Mouse (Mus musculus) embryonic facial prominence, embryonic 11.5 days (tissue): Measurements from ENCODE around the gene Rev1. TPM values are rescaled to one million over a fixed set of nuclear protein-coding genes. Genes with fewer than 3 reads are reported as not detected.
"Not testable (repeated sequence)": the region's sequence is repeated elsewhere in the genome, so short reads cannot be mapped to it uniquely, and the experiment has no call there.

Source experiments
- ATAC-seq: fragments of 200-750 bp; cut with Nextera tagmentation; replicated peaks from 2 replicates; pipeline ENCODE4 v1.8.0; 2017; ENCODE audit warnings: low read depth; ENCODE audit not compliant: insufficient number of reproducible peaks, low FRiP score, low TSS enrichment
- DNase-seq: peaks from one replicate; pipeline ENCODE4 v3.0.0-alpha.2; 2015; ENCODE audit warnings: low spot score
- H3K27ac ChIP-seq: fragments of 300-500 bp; sonication (generic); replicated peaks from 2 replicates; pipeline ENCODE4 v1.5.1; 2014; ENCODE audit warnings: mild to moderate bottlenecking, low read depth, low read length, control low read depth
- H3K27me3 ChIP-seq: fragments of 300-500 bp; sonication (generic); 2 replicates; pipeline ENCODE4 v1.6.1; 2014; ENCODE audit warnings: mild to moderate bottlenecking, low read length, moderate library complexity, mixed read lengths; ENCODE audit not compliant: control insufficient read depth, insufficient read depth
- H3K36me3 ChIP-seq: fragments of 300-500 bp; sonication (generic); replicated peaks from 2 replicates; pipeline ENCODE4 v1.6.1; 2014; ENCODE audit warnings: low read depth, mild to moderate bottlenecking, low read length, moderate library complexity, mixed read lengths; ENCODE audit not compliant: control insufficient read depth, insufficient read depth
- H3K4me1 ChIP-seq: fragments of 300-500 bp; sonication (generic); 2 replicates; pipeline ENCODE4 v1.6.1; 2014; ENCODE audit warnings: low read length, mixed read lengths; ENCODE audit not compliant: control insufficient read depth, insufficient read depth
- H3K4me2 ChIP-seq: fragments of 300-500 bp; sonication (generic); 2 replicates; pipeline ENCODE4 v1.6.1; 2014; ENCODE audit warnings: low read depth, mild to moderate bottlenecking, control low read depth, low read length, moderate library complexity
- H3K4me3 ChIP-seq: fragments of 300-500 bp; sonication (generic); 2 replicates; pipeline ENCODE4 v1.5.1; 2014; ENCODE audit warnings: low read depth, low read length, control low read depth
- H3K9ac ChIP-seq: fragments of 300-500 bp; sonication (generic); replicated peaks from 2 replicates; pipeline ENCODE4 v1.6.1; 2014; ENCODE audit warnings: mild to moderate bottlenecking, control low read depth, low read length
- H3K9me3 ChIP-seq: fragments of 300-500 bp; sonication (generic); replicated peaks from 2 replicates; pipeline ENCODE4 v1.6.1; 2016; ENCODE audit warnings: mild to moderate bottlenecking, low read length, inconsistent platforms, mixed read lengths; ENCODE audit not compliant: control insufficient read depth
- WGBS: fragments of 180-500 bp; shearing (Covaris S2); extraction: QIAGEN DNeasy Blood & Tissue Kit; methylation state at CpG from one replicate; pipeline ENCODE4 v1.1.7; 2014; 5-methylcytosine and 5-hydroxymethylcytosine counted together
- polyA plus RNA-seq: library from polyadenylated mRNA; unstranded; fragments of >200 nt; fragmentation: Nextera tagmentation; extraction: Ambion mirVana; gene quantifications from 2 replicates; pipeline ENCODE4 v1.2.1, GENCODE M21; 2014

The Rev1 gene
- polyA plus RNA-seq, 1 experiment from 2014 or later, result 32.8 TPM

DNA sequence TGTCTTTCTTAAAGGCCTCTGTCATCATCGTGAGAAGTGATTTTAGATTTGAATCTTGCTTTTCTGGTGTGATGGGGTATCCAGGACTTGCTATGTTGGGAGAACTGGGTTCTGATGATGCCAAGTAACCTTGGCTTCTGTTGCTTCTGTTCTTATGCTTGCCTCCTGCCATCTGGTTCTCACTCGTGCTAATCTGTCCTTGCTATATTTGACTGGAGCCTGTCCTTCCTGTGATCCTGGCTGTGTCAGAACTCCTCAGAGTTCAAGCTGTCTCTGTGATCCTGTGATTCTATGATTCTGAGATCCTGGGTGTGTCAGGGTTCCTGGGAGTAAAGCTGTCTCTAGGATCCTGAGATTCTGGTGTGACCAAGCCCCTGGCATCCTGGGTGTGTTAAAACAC is 67.4 kb downstream of the Rev1 start:
- not testable (repeated sequence) for H3K36me3 ChIP-seq, H3K9ac ChIP-seq, H3K9me3 ChIP-seq, H3K4me1 ChIP-seq, H3K4me3 ChIP-seq, H3K27ac ChIP-seq, ATAC-seq, DNase-seq, H3K4me2 ChIP-seq, H3K27me3 ChIP-seq
- 92% methylated on average over 2 of the region's 2 CpGs for WGBS

DNA sequence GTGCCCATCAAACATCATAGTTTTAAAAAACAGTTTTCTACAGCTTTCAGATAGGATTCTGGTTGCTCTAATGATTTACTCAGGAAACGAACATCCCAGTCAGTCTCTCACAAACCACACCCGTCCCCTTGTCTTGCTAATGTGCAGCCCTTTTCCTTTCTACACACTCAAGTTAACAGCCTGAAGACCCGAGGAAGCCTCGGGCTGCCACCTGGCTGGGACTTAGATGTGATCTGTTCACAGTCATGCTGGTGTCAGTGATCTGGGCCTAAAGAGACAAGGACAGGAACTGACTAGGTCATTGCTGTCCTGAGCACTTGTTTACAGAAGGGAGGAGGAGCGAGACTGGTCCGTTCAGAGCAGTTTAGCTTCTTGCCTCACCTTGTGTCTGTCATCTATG is 71.2 kb downstream of the Rev1 start:
- DNase-seq (no peak), ATAC-seq (no peak)
- WGBS, result 89% methylated on average over 6 of the region's 6 CpGs
- Histone ChIP-seq H3K27ac (no peak overlapping the region), H3K4me3 (no peak overlapping the region), H3K36me3 (peaks cover 12% of the 10 kb centered on the region), H3K9ac (no peak overlapping the region), H3K4me2 (no peak overlapping the region), H3K27me3 (no peaks in the 10 kb centered on the region), H3K4me1 (no peaks in the 10 kb centered on the region), H3K9me3 (no peaks in the 10 kb centered on the region)

DNA sequence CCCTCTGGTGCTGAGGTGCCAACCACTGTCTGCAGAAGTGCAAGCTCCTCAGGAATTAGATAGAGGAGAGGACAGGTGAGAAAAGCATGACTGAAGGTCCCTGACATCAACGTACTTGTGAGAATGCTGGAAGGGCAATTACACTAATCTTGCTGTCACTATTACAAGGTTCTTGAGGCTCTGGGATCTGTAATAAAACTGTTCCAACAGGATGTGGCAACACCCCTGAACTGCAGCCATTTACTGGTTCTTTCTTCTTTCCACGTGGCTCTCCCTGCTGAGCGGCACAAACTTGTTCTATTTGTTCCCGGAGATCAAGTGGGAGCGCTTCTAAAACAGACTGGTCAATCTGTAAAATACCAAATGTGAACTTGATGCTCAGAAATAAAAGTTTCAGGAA is 74.4 kb downstream of the Rev1 start:
- 93% methylated on average over 5 of the region's 5 CpGs for WGBS

DNA sequence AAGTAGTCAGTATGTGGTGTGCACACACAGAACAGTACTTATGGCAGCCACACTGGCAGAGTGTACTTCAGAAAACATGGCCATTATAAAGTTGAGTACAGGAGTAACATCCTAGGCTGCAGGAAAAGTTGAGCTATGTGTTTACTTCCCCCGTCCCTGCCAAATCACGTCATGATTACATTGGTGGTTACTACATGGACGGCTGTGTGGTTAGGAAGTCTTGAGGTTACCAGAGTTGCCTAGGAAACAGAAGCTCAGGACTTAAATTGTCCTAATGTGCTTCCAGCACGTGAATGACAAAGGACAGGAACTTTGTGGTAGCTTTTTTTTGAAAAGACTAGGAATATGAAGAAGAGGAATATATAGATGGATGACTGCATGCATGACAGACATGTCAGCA is 80.0 kb downstream of the Rev1 start:
- Histone ChIP-seq H3K4me2 (no peak overlapping the region), H3K9ac (no peak overlapping the region), H3K27me3 (no peaks in the 10 kb centered on the region), H3K27ac (no peak overlapping the region), H3K4me1 (no peaks in the 10 kb centered on the region), H3K36me3 (peaks cover 16% of the 10 kb centered on the region), H3K4me3 (no peak overlapping the region), H3K9me3 (no peaks in the 10 kb centered on the region)
- no peak for ATAC-seq
- no peak for DNase-seq
- 87% methylated on average over 4 of the region's 4 CpGs for WGBS

More for the DNA sequence above, 74.4 kb downstream of the Rev1 start:
- no peak overlapping the region for H3K4me3 ChIP-seq
- ATAC-seq (no peak), DNase-seq (no peak)
- no peaks in the 10 kb centered on the region for H3K4me1 ChIP-seq
- H3K4me2 ChIP-seq, result no peak overlapping the region
- H3K9me3 ChIP-seq, result no peaks in the 10 kb centered on the region
- H3K27ac ChIP-seq, result no peak overlapping the region
- H3K36me3 ChIP-seq, result peaks cover 14% of the 10 kb centered on the region
- H3K27me3 ChIP-seq, result no peaks in the 10 kb centered on the region
- no peak overlapping the region for H3K9ac ChIP-seq

DNA sequence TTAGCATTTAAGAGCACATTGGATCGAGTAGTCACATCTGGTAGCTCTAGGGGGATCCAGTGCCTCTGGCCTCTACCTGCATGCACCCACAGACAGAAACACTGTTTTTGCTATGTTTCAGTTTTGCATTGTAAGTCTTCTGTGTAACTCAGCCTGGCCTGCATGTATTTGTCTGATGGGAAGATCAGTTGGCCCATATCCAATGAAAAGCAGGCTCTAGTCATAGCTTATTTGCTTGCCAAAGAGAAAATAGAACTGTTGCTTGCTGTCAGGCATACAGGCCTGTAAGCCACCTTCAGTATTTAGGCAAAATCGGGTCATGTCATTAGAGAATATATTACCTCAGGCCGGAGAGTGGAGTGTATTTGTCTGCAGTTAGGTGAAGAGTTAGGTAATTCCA is 81.5 kb downstream of the Rev1 start:
- H3K27ac ChIP-seq, result no peak overlapping the region
- WGBS, result 87% methylated on average over 3 of the region's 3 CpGs
- H3K36me3 ChIP-seq, result peaks cover 11% of the 10 kb centered on the region
- ATAC-seq, result no peak
- no peak for DNase-seq
- H3K9me3 ChIP-seq, result no peaks in the 10 kb centered on the region
- no peaks in the 10 kb centered on the region for H3K4me1 ChIP-seq
- no peak overlapping the region for H3K9ac ChIP-seq
- H3K27me3 ChIP-seq, result no peaks in the 10 kb centered on the region
- no peak overlapping the region for H3K4me3 ChIP-seq
- no peak overlapping the region for H3K4me2 ChIP-seq

DNA sequence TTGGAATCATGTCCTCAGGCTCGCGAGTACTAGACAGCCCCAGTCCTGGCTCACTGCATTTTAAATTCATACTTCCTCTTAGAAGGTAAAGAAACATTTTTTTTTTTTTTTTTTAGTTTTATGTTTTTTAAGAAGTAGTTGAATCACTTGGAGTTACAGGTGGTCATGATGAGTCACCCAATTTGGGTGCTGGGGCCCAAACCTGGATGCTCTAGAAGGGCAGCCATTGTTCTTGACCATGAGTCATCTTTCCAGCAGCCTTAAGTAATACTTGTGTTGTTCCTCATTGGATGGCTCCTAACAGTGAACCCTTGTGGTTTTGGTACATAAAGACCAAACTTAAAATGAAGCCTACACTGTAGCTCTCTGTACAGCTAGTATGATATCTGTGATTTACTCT is 90.7 kb downstream of the Rev1 start:
- no peak for ATAC-seq
- peaks cover 10% of the 10 kb centered on the region for H3K36me3 ChIP-seq

DNA sequence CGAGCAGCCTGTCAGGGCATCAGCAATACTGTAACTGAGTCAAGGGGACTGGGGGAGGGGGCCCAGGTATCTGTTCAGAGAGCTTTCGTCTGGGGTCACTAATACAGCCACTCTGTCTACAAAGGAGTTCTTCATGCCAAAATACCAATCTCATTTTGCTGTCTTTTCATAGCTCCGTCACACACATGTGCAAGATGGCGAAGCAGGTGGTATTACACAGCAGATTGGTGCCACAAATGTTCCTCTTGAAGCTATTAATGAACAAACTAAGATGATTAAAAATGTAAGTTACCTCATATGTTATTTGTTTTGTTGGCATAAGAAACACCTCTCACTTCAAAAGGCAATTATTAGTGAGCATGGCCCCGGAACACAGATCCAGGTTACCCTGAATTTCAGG is 92.2 kb downstream of the Rev1 start:
- H3K36me3 ChIP-seq, result peaks cover 12% of the 10 kb centered on the region
- WGBS, result 88% methylated on average over 5 of the region's 5 CpGs
- no peaks in the 10 kb centered on the region for H3K4me1 ChIP-seq
- no peaks in the 10 kb centered on the region; the same call in 1 of the 2 replicates for H3K9me3 ChIP-seq
- ATAC-seq (no peak), DNase-seq (no peak)
- H3K27ac ChIP-seq, result no peak overlapping the region
- no peaks in the 10 kb centered on the region for H3K27me3 ChIP-seq
- H3K4me2 ChIP-seq, result no peak overlapping the region
- H3K4me3 ChIP-seq, result no peak overlapping the region
- H3K9ac ChIP-seq, result no peak overlapping the region

More for the DNA sequence above, 90.7 kb downstream of the Rev1 start:
- no peak overlapping the region for H3K4me3 ChIP-seq
- 96% methylated on average over 2 of the region's 2 CpGs for WGBS
- no peaks in the 10 kb centered on the region for H3K27me3 ChIP-seq
- DNase-seq, result no peak
- no peak overlapping the region for H3K4me2 ChIP-seq
- no peak overlapping the region for H3K9ac ChIP-seq
- no peaks in the 10 kb centered on the region; the same call in 1 of the 2 replicates for H3K9me3 ChIP-seq
- H3K4me1 ChIP-seq, result no peaks in the 10 kb centered on the region
- H3K27ac ChIP-seq, result no peak overlapping the region

DNA sequence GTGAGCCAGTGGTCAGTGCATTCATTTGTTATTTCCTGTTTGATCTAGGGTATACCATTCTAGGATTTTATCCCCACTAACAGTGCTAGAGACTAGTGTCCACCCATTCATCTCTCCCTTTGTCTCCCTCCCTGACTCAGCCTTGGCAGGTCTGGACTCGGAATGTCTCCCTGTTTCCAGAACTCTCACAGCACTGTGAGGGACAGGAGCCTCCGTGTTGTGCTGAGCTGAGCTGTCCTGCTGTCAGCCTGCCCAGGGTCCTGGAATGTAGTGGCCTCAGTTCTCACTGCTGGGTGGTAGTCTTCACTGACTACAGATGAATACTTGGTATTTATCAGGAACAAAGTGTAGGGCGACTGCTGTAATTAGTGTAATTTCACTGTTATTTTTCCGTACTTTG is 94.1 kb downstream of the Rev1 start:
- Histone ChIP-seq H3K36me3 (peaks cover 7% of the 10 kb centered on the region), H3K27ac (no peak overlapping the region), H3K4me3 (no peak overlapping the region), H3K4me2 (no peak overlapping the region), H3K9me3 (no peaks in the 10 kb centered on the region), H3K4me1 (no peaks in the 10 kb centered on the region), H3K9ac (no peak overlapping the region), H3K27me3 (no peaks in the 10 kb centered on the region)
- 87% methylated on average over 4 of the region's 4 CpGs for WGBS
- ATAC-seq, result no peak
- no peak for DNase-seq
